In the genomic region with DNA sequence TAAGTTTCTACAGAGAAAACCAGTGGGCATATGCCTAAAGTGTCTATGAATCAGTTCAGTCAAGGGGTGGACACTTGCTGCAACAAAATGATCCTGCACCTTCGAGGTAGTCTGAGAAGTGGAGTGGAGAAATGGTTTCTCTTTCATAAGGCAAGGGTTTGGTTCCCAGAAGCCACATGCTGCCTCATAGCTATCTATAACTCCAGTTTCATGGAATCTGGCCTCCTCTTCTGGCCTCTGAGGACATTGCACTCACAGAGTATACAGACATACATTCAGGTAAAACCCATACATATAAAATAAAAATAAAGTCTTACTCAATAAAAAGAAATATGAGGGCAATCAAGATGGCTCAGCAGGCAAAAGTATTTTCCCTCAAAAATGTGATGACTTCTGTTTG, we compare ENCODE assay signal across 15 mouse cellular contexts. TPM values are rescaled to one million over a fixed set of nuclear protein-coding genes. Genes with fewer than 3 reads are reported as not detected.
DNase-seq lines count a peak whose midpoint lies in the region; ATAC-seq and TF ChIP-seq lines count a peak whose summit lies in the region.
"Had no signal": no experiment of that assay in that cellular context is flagged by ENCODE, and none has a peak within 500 bp of the region (broad histone marks: within the 10 kb centered on the region; RNA-seq: fewer than 3 reads in every experiment).

No protein-coding gene starts in this region.

- no peak for TF ChIP-seq POLR2A in CH12.LX (IDR thresholded peaks at IDR 0.05; ENCODE audit: low read depth, low read length)

- no peak for ATAC-seq in liver, embryonic 14.5 days (ENCODE audit: insufficient read depth)
- ATAC-seq in liver, embryonic 12.5 days: no peak

- H3K4me3 ChIP-seq in liver, embryonic 14.5 days (ENCODE audit: insufficient read depth in 1 of 2, low read depth in 2 of 2, low read length in 2 of 2): no peak overlapping the region
- H3K4me3 ChIP-seq in liver, embryonic 12.5 days: no peak overlapping the region
- H3K4me3 ChIP-seq in CH12.LX (replicated peaks in 1 of 3; ENCODE audit: low read depth in 2 of 3, low read length in 2 of 3, poor library complexity in 1 of 3): no peak overlapping the region
- H3K4me3 ChIP-seq: heart, embryonic 15.5 days; limb, embryonic 12.5 days; stomach, embryonic 15.5 days had no signal

- peaks cover 0 to 3% of the 10 kb centered on the region in 2 experiments; a peak in 1 of 4 replicates for H3K4me1 ChIP-seq in liver, embryonic 14.5 days (replicated peaks; ENCODE audit: control insufficient read depth in 2 of 2, insufficient read depth in 2 of 2, low read length in 1 of 2)
- H3K4me1 ChIP-seq in liver, embryonic 12.5 days: no peaks in the 10 kb centered on the region; the same call in 1 of the 2 replicates
- H3K4me1 ChIP-seq in CH12.LX (ENCODE audit: control insufficient read depth in 1 of 2, insufficient read depth in 2 of 2): peaks cover 0 to 11% of the 10 kb centered on the region in 2 experiments; a peak in 2 of 4 replicates
- H3K4me1 ChIP-seq: heart, embryonic 15.5 days; limb, embryonic 12.5 days; stomach, embryonic 15.5 days had no signal

- no peaks in the 10 kb centered on the region for H3K36me3 ChIP-seq in liver, embryonic 14.5 days (replicated peaks; ENCODE audit: control insufficient read depth, insufficient read depth, low read depth)
- no peaks in the 10 kb centered on the region for H3K36me3 ChIP-seq in liver, embryonic 12.5 days
- H3K36me3 ChIP-seq in CH12.LX (replicated peaks in 1 of 2; ENCODE audit: control insufficient read depth in 1 of 2, insufficient read depth in 1 of 2, low read length in 1 of 2): no peaks in the 10 kb centered on the region
- no peaks in the 10 kb centered on the region for H3K36me3 ChIP-seq in splenic B cell, adult 2 months (ENCODE audit: control insufficient read depth, insufficient read depth, low read length, poor library complexity, severe bottlenecking)
- H3K36me3 ChIP-seq: heart, embryonic 15.5 days; limb, embryonic 12.5 days; stomach, embryonic 15.5 days had no signal

- TF ChIP-seq CTCF in liver, embryonic 14.5 days (IDR thresholded peaks at IDR 0.05; ENCODE audit: low read depth): peak; percentile 46
- TF ChIP-seq CTCF in CH12.LX (conservative IDR thresholded peaks at IDR 0.05 in 1 of 2, IDR thresholded peaks at IDR 0.05 in 1 of 2; ENCODE audit: low read depth in 2 of 2, low read length in 2 of 2): peak; percentile 41 to 85; a peak in 3 of 4 replicates

- no peaks in the 10 kb centered on the region for H3K9me3 ChIP-seq in liver, embryonic 14.5 days (ENCODE audit: control insufficient read depth, low read length)
- no peaks in the 10 kb centered on the region for H3K9me3 ChIP-seq in liver, embryonic 12.5 days (replicated peaks)
- no peaks in the 10 kb centered on the region for H3K9me3 ChIP-seq in CH12.LX (replicated peaks; ENCODE audit: low read length)
- H3K9me3 ChIP-seq: heart, embryonic 15.5 days; limb, embryonic 12.5 days; stomach, embryonic 15.5 days had no signal

- H3K79me2 ChIP-seq in CH12.LX (replicated peaks; ENCODE audit: control insufficient read depth, extremely low read depth, insufficient read depth, poor library complexity, severe bottlenecking): no peaks in the 10 kb centered on the region

- H3K27me3 ChIP-seq in liver, embryonic 14.5 days (ENCODE audit: control insufficient read depth, insufficient read depth, low read length): no peaks in the 10 kb centered on the region
- no peaks in the 10 kb centered on the region for H3K27me3 ChIP-seq in liver, embryonic 12.5 days (replicated peaks)
- H3K27me3 ChIP-seq in CH12.LX (replicated peaks): no peaks in the 10 kb centered on the region
- H3K27me3 ChIP-seq in splenic B cell, adult 2 months (ENCODE audit: control insufficient read depth, insufficient read depth, low read length, poor library complexity, severe bottlenecking): no peaks in the 10 kb centered on the region
- H3K27me3 ChIP-seq: heart, embryonic 15.5 days; limb, embryonic 12.5 days; stomach, embryonic 15.5 days had no signal

- intact Hi-C loops in left cerebral cortex, postnatal 14 days (cut with DNase I): no loop called here

- no peak overlapping the region for H3K27ac ChIP-seq in liver, embryonic 14.5 days
- H3K27ac ChIP-seq in liver, embryonic 12.5 days: no peak overlapping the region
- H3K27ac ChIP-seq in CH12.LX (ENCODE audit: insufficient read depth, low read depth): no peak overlapping the region
- H3K27ac ChIP-seq: heart, embryonic 15.5 days; limb, embryonic 12.5 days; stomach, embryonic 15.5 days had no signal

- peak; percentile 89 for TF ChIP-seq RAD21 in CH12.LX (IDR thresholded peaks at IDR 0.05; ENCODE audit: low read depth, low read length)

- WGBS in liver, embryonic 14.5 days (ENCODE audit: insufficient replicate concordance): 11% methylated on average over 1 of the region's 1 CpGs
- 42% methylated on average over 1 of the region's 1 CpGs for WGBS in liver, embryonic 12.5 days (ENCODE audit: insufficient replicate concordance)

- DNase-seq in liver, embryonic 14.5 days (ENCODE audit: low read depth in 3 of 3, low spot score in 3 of 3): no peak
- DNase-seq in CH12.LX (ENCODE audit: extremely low read depth): peak; percentile 52
- peak; percentile 28 for DNase-seq in induced T-regulatory cell, adult 2 months (ENCODE audit: low read depth)
- DNase-seq in splenic B cell, adult 2 months (ENCODE audit: low read depth, low spot score): peak; percentile 50
- no peak for DNase-seq in thymus, postnatal 10 days (ENCODE audit: low spot score in 2 of 2)
- DNase-seq in left cerebral cortex, postnatal 14 days (ENCODE audit: low spot score in 2 of 2): no peak
- DNase-seq in thymus, postnatal 4 days: no peak
- DNase-seq: adrenal gland, postnatal 36 days; cerebellum, adult 11 months; embryo, embryonic 11 days; right cerebral cortex, postnatal 4 days had no signal

- H3K9ac ChIP-seq in liver, embryonic 14.5 days (replicated peaks): no peak overlapping the region
- no peak overlapping the region for H3K9ac ChIP-seq in liver, embryonic 12.5 days
- no peak overlapping the region for H3K9ac ChIP-seq in CH12.LX (ENCODE audit: insufficient read depth, low read depth)
- H3K9ac ChIP-seq: heart, embryonic 15.5 days; limb, embryonic 12.5 days; stomach, embryonic 15.5 days had no signal

- no peak overlapping the region for H3K4me2 ChIP-seq in liver, embryonic 14.5 days (ENCODE audit: low read depth)
- no peak overlapping the region for H3K4me2 ChIP-seq in liver, embryonic 12.5 days
- H3K4me2 ChIP-seq in CH12.LX (ENCODE audit: insufficient read depth, low read depth, poor library complexity, severe bottlenecking): no peak overlapping the region
- H3K4me2 ChIP-seq: heart, embryonic 15.5 days; limb, embryonic 12.5 days; stomach, embryonic 15.5 days had no signal

- dilution Hi-C loops in CH12.LX (cut with MboI; ENCODE audit: extremely low pct_ligation_motif_present, extremely low pct_unique_long_range_greater_than_20kb, low sequenced_read_pairs): no loop called here

- in situ Hi-C loops in CH12.LX (cut with MboI; ENCODE audit: low pct_ligation_motif_present, low pct_unique_long_range_greater_than_20kb, low sequenced_read_pairs): loop anchor here (5.0 kb wide), 1 partner anchor 148 kb away; the partner anchor contains the start of gene Cox7b

- TF ChIP-seq EP300 in liver, embryonic 14.5 days (IDR thresholded peaks at IDR 0.05; ENCODE audit: low read depth): no peak
- no peak for TF ChIP-seq EP300 in CH12.LX (IDR thresholded peaks at IDR 0.05; ENCODE audit: low read length)

TF ChIP-seq in CH12.LX, 34 proteins besides CTCF, POLR2A, EP300 and RAD21 (continues in another document):
- TF ChIP-seq SMC3 (IDR thresholded peaks at IDR 0.05; ENCODE audit: low read depth, low read length) (peak; percentile 67), MEF2A (IDR thresholded peaks at IDR 0.05; ENCODE audit: borderline replicate concordance, low read depth, low read length) (peak; percentile 53; the same call in 1 of the 2 replicates), USF1 (IDR thresholded peaks at IDR 0.05; ENCODE audit: low read depth, low read length) (no peak), UBTF (IDR thresholded peaks at IDR 0.05; ENCODE audit: low read depth, low read length) (no peak), ZC3H11A (IDR thresholded peaks at IDR 0.05; ENCODE audit: low read depth, low read length) (peak; percentile 8; the same call in 1 of the 2 replicates), MAZ (IDR thresholded peaks at IDR 0.05; ENCODE audit: low read depth, low read length) (no peak), MAX (IDR thresholded peaks at IDR 0.05; ENCODE audit: low read length) (peak; percentile 75; the same call in 1 of the 2 replicates), POLR2AphosphoS2 (IDR thresholded peaks at IDR 0.05; ENCODE audit: low read depth, low read length) (no peak), MYC (IDR thresholded peaks at IDR 0.05; ENCODE audit: low read depth, low read length) (peak; percentile 90), SIN3A (IDR thresholded peaks at IDR 0.05; ENCODE audit: low read length) (no peak), E2F4 (IDR thresholded peaks at IDR 0.05; ENCODE audit: insufficient replicate concordance, low read depth, low read length) (no peak), CHD2 (IDR thresholded peaks at IDR 0.05; ENCODE audit: low read length) (no peak)

RNA-seq across cellular contexts. Expression of gene Pgk1, which starts 21.8 kb away (rescaled TPM):
- polyA plus RNA-seq in liver, embryonic 14.5 days (2012; rRNA removed): 99.2 and 148 TPM in 2 replicates
- polyA plus RNA-seq in liver, embryonic 14.5 days (2014; fragmentation: Nextera tagmentation; extraction: Ambion mirVana): 133 and 153 TPM in 2 replicates
- polyA plus RNA-seq in liver, embryonic 12.5 days (2016; fragmentation: Nextera tagmentation; extraction: Ambion mirVana): 271 and 290 TPM in 2 replicates
- total RNA-seq in CH12.LX (2012; rRNA removed) (655 and 1,096 TPM in 2 replicates), CH12.LX (2014; rRNA removed) (1,645 and 1,646 TPM in 2 replicates)
- polyA plus RNA-seq in CH12.LX (2012; ENCODE audit: insufficient read length, low read depth): 575 and 679 TPM in 2 replicates
- total RNA-seq in left cerebral cortex, postnatal 14 days (2021): 100 to 1,000 TPM; 408 to 434 TPM

RNA-seq across cellular contexts. Expression of gene Tlr13, which starts 22.1 kb away (rescaled TPM):
- polyA plus RNA-seq in liver, embryonic 14.5 days (2012; rRNA removed): 0.28 and 0.51 TPM in 2 replicates
- 0.57 and 1.4 TPM in 2 replicates for polyA plus RNA-seq in liver, embryonic 14.5 days (2014; fragmentation: Nextera tagmentation; extraction: Ambion mirVana)
- polyA plus RNA-seq in liver, embryonic 12.5 days (2016; fragmentation: Nextera tagmentation; extraction: Ambion mirVana): 0.38 and 0.56 TPM in 2 replicates
- not detected in 2 replicates for total RNA-seq in CH12.LX (2012; rRNA removed)
- total RNA-seq in CH12.LX (2014; rRNA removed): not detected in 2 replicates
- 0.08 TPM in 1 of 2 replicates, not detected in the other for polyA plus RNA-seq in CH12.LX (2012; ENCODE audit: insufficient read length, low read depth)
- total RNA-seq in left cerebral cortex, postnatal 14 days (2021): 1 to 10 TPM; 1.3 to 1.7 TPM

RNA-seq across cellular contexts. Expression of gene Taf9b, which starts 55.9 kb away (rescaled TPM):
- polyA plus RNA-seq in liver, embryonic 14.5 days (2012; rRNA removed): 2.7 and 3.3 TPM in 2 replicates
- polyA plus RNA-seq in liver, embryonic 14.5 days (2014; fragmentation: Nextera tagmentation; extraction: Ambion mirVana): 7.5 and 8.1 TPM in 2 replicates
- 7.8 and 8.8 TPM in 2 replicates for polyA plus RNA-seq in liver, embryonic 12.5 days (2016; fragmentation: Nextera tagmentation; extraction: Ambion mirVana)
- total RNA-seq in CH12.LX (2012; rRNA removed) (1.7 and 3.1 TPM in 2 replicates), CH12.LX (2014; rRNA removed) (6.8 and 7.6 TPM in 2 replicates)
- 3.8 and 4.3 TPM in 2 replicates for polyA plus RNA-seq in CH12.LX (2012; ENCODE audit: insufficient read length, low read depth)
- 10 to 100 TPM; 23.0 to 25.9 TPM for total RNA-seq in left cerebral cortex, postnatal 14 days (2021)

Comparison
In these comparisons a context has a peak if more than half of its experiments do, and no peak if none do; other contexts are left out.
1. DNase-seq: peak in CH12.LX (single experiment), induced T-regulatory cell, adult 2 months (single experiment) and splenic B cell, adult 2 months (single experiment); none in liver, embryonic 14.5 days (0 of 3), thymus, postnatal 10 days (0 of 2), left cerebral cortex, postnatal 14 days (0 of 2) and thymus, postnatal 4 days (single experiment).